In the genomic region with DNA sequence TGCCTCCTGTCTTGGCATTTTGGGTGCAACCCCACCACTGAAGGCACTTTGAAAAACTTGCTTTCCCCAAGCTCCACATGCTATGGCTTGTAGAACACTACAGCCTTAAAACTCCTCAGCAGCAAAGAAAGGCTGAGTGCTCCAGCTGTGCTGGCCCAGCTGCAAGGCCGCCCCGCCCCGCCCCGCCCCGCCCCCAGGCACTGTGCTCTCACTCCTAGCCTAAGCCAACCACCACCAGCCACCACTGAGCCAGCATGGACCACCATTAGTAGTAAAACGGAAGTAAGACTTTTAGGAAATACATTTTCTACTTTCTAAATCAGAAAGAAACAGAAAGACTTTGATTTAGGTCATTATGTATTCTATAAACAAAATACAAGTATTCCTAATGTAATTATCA, we compare ENCODE assay signal across 15 mouse cellular contexts. TPM values are rescaled to one million over a fixed set of nuclear protein-coding genes. Genes with fewer than 3 reads are reported as not detected.
DNase-seq lines count a peak whose midpoint lies in the region; ATAC-seq and TF ChIP-seq lines count a peak whose summit lies in the region.
"Had no signal": no experiment of that assay in that cellular context is flagged by ENCODE, and none has a peak within 500 bp of the region (broad histone marks: within the 10 kb centered on the region; RNA-seq: fewer than 3 reads in every experiment).

No protein-coding gene starts in this region.

- H3K27me3 ChIP-seq in G1E (ENCODE audit: insufficient read depth, low read length): no peaks in the 10 kb centered on the region
- H3K27me3 ChIP-seq in limb, embryonic 10.5 days (ENCODE audit: low read depth, poor library complexity, severe bottlenecking): no peaks in the 10 kb centered on the region
- H3K27me3 ChIP-seq in embryonic facial prominence, embryonic 10.5 days (replicated peaks; ENCODE audit: low read depth, poor library complexity, severe bottlenecking): no peaks in the 10 kb centered on the region
- H3K27me3 ChIP-seq: heart, embryonic 15.5 days; limb, embryonic 13.5 days had no signal

- no peak for TF ChIP-seq CTCF in G1E (IDR thresholded peaks at IDR 0.05; ENCODE audit: low read depth, low read length)

- H3K4me1 ChIP-seq in G1E (ENCODE audit: insufficient read depth, low read depth, low read length): peaks cover 41% of the 10 kb centered on the region
- peaks cover 4% of the 10 kb centered on the region; the same call in 1 of the 2 replicates for H3K4me1 ChIP-seq in limb, embryonic 10.5 days
- H3K4me1 ChIP-seq in embryonic facial prominence, embryonic 10.5 days: peaks cover 5% of the 10 kb centered on the region
- H3K4me1 ChIP-seq: limb, embryonic 13.5 days had no signal

- no peaks in the 10 kb centered on the region for H3K9me3 ChIP-seq in G1E (replicated peaks)
- no peaks in the 10 kb centered on the region for H3K9me3 ChIP-seq in limb, embryonic 10.5 days (replicated peaks)
- H3K9me3 ChIP-seq in embryonic facial prominence, embryonic 10.5 days: no peaks in the 10 kb centered on the region
- H3K9me3 ChIP-seq: heart, embryonic 15.5 days; limb, embryonic 13.5 days had no signal

- ATAC-seq in G1E (ENCODE audit: extremely low read depth, insufficient number of reproducible peaks, low FRiP score, poor library complexity, severe bottlenecking): peak; percentile 57
- peak; percentile 90 for ATAC-seq in megakaryocyte progenitor cell, adult 5-6 weeks (replicated peaks; ENCODE audit: poor library complexity)
- ATAC-seq: forebrain, postnatal 0 days had no signal

- H3K36me3 ChIP-seq in G1E (replicated peaks): peaks cover 17% of the 10 kb centered on the region
- no peaks in the 10 kb centered on the region for H3K36me3 ChIP-seq in limb, embryonic 10.5 days
- peaks cover 4% of the 10 kb centered on the region for H3K36me3 ChIP-seq in embryonic facial prominence, embryonic 10.5 days (replicated peaks)
- H3K36me3 ChIP-seq: heart, embryonic 15.5 days had no signal

- H3K4me3 ChIP-seq in G1E (ENCODE audit: low read depth, low read length): no peak overlapping the region
- H3K4me3 ChIP-seq in limb, embryonic 10.5 days: no peak overlapping the region
- no peak overlapping the region for H3K4me3 ChIP-seq in embryonic facial prominence, embryonic 10.5 days
- H3K4me3 ChIP-seq: heart, embryonic 15.5 days; limb, embryonic 13.5 days; myocyte had no signal

- peak; percentile 24 for DNase-seq in CD4-positive, CD25-positive, alpha-beta regulatory T cell, adult 2 months (ENCODE audit: low read depth, low spot score)
- DNase-seq in G1E (ENCODE audit: low spot score): peak; percentile 15
- peak; percentile 34 for DNase-seq in limb, embryonic 10.5 days (ENCODE audit: low spot score)
- no peak for DNase-seq in right cerebral cortex, postnatal 14 days
- DNase-seq in embryonic facial prominence, embryonic 10.5 days (ENCODE audit: low spot score): no peak
- DNase-seq in kidney, postnatal 25 days: no peak
- DNase-seq: forebrain, postnatal 0 days; kidney, adult 11 months; kidney, postnatal 14 days; lung, postnatal 10 days; right cerebral cortex, postnatal 25 days had no signal

- no peak overlapping the region for H3K27ac ChIP-seq in limb, embryonic 10.5 days
- no peak overlapping the region for H3K27ac ChIP-seq in embryonic facial prominence, embryonic 10.5 days (replicated peaks)
- H3K27ac ChIP-seq: heart, embryonic 15.5 days; limb, embryonic 13.5 days had no signal

- WGBS in limb, embryonic 10.5 days: 19% methylated on average over 6 of the region's 6 CpGs
- 20% methylated on average over 6 of the region's 6 CpGs for WGBS in embryonic facial prominence, embryonic 10.5 days

RNA-seq across cellular contexts. Expression of gene Nipbl, which starts 23.4 kb away (rescaled TPM):
- total RNA-seq in G1E (2014; fragmentation: Nextera tagmentation) (140 and 147 TPM in 2 replicates), G1E (2017) (43.2 and 53.4 TPM in 2 replicates)
- polyA plus RNA-seq in G1E (2012): 5.2 and 7.3 TPM in 2 replicates
- polyA plus RNA-seq in limb, embryonic 10.5 days (2016; fragmentation: Nextera tagmentation; extraction: Ambion mirVana): 16.4 and 19.7 TPM in 2 replicates
- total RNA-seq in megakaryocyte progenitor cell, adult 5-6 weeks (2015): 62.0 and 68.8 TPM in 2 replicates
- total RNA-seq in megakaryocyte progenitor cell, adult 5-6 weeks (2017): 33.6 and 44.6 TPM in 2 replicates
- 18.0 and 18.5 TPM in 2 replicates for polyA plus RNA-seq in embryonic facial prominence, embryonic 10.5 days (2016; fragmentation: Nextera tagmentation; extraction: Ambion mirVana)

Comparison
In these comparisons a context has a peak if more than half of its experiments do, and no peak if none do; other contexts are left out.
1. DNase-seq: peak in CD4-positive, CD25-positive, alpha-beta regulatory T cell, adult 2 months (single experiment), G1E (single experiment) and limb, embryonic 10.5 days (single experiment); none in right cerebral cortex, postnatal 14 days (single experiment), embryonic facial prominence, embryonic 10.5 days (single experiment) and kidney, postnatal 25 days (0 of 2).